Mouse (Mus musculus) c-Kit-positive CD71-negative TER-119-negative erythroid progenitor cells, embryonic 14.5 days (primary cell): ENCODE data around the gene Tmem201.

Experiments
- DNase-seq: peaks from one replicate; pipeline ENCODE4 v3.0.0-alpha.2; 2013; ENCODE audit warnings: low read depth

The Tmem201 gene

GRCm38 (mm10) chr4:149721163-149721562, 16.7 kb downstream of the Tmem201 start:
- no peak for DNase-seq

- DNase-seq, result no peak
These were observed 18.2 kb downstream of the Tmem201 start for GRCm38 (mm10) chr4:149719686-149720085.

DNA sequence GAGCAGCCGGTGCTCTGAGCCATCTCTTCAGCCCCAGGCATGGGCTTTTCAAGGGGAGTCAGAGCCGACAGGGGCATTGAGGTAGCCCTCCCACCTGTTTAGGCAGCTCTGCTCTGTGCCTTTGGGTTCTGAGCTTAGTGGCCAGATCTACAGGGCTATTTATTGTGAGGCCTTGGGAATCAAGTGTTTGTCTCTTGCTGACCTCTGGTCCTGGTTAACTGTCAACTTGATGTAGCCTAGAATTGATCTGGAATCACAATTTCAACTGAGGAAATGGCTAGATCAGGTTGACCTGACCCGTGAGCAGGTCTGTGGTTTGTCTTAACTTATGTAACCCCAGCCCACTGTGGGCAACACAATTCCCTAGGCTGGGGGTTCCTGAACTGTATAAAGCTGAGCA, 23.3 kb downstream of the Tmem201 start:
- DNase-seq, result no peak

DNA sequence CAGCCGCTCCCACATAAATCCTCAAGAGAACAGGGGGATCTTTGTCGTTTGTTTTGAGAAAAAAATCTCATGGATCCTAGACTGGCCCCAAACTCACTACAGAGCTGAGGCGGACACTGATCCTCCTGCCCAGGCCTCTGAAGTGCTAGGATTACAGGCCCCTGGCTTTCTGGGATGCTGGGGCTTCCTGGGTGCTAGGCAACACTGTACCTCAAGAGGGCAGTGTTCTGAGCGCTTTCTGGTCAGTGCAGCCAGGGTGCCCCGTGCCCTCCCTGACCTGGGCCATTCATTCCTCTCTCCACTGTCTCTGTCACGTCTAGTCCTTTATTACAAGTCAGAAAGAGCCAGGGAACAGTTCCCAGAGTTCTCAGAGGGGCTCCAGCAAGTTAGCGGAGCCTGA, 25.9 kb downstream of the Tmem201 start:
- no peak for DNase-seq

DNA sequence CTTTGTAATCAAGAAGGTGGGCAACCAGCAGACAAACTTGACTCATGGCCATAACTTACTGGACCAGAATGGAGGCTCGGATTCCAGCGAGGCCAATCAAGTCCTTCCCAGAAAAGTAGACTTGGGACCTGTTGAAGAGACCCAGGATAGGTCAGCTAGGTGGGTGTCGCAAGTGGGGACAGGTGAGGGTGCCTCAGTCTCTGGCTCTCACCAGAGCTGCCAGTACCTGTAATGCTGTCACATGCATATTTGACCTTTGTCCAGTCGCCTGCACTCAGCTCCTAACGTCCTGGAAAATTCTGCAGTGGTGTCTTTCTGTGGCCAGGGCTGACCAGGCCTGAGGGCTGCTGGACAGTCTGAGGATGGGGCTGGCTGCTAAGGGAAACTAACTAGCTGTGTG, 26.4 kb downstream of the Tmem201 start:
- DNase-seq, result no peak

DNA sequence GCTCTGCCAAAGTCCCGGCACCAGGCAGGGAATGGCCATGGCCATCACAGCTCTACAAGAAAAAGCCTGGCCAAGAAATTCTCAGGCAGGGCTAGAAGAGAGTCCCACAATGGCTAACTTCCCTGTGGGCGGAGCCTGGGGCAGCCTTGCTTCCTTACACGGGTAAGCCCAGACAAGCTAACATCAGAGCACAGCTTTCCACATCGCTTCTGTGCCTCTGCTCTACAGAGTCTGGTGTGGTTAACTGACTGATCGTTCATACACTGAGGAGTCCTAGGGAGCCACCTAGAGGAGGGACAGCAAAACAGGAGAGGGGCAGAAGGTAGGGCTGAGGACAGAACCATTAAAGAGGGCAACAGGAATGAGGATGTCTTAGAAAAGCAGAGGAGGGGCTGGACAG, 27.3 kb downstream of the Tmem201 start:
- DNase-seq, result peak; percentile 83

DNA sequence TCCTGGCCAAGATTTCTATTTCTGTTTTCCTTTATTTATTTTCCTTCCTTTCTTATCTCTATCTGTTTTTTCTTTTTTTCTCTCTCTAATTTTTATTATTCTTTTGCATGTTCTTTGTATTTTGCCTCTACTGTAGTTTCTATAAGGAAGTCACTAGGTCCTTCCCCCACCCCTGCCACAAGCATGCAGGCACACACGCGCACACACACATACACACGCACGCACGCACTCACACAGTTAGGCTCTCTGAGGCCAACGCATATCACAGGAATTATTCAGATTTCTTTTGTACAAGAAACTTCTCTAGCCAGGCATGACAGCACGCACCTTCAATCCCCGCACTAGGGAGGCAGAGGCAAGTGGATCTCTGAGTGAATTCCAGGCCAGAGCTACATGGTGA, 31.9 kb downstream of the Tmem201 start:
- DNase-seq, result no peak

GRCm38 (mm10) chr4:149705298-149705697, 32.5 kb downstream of the Tmem201 start:
- DNase-seq, result no peak

DNA sequence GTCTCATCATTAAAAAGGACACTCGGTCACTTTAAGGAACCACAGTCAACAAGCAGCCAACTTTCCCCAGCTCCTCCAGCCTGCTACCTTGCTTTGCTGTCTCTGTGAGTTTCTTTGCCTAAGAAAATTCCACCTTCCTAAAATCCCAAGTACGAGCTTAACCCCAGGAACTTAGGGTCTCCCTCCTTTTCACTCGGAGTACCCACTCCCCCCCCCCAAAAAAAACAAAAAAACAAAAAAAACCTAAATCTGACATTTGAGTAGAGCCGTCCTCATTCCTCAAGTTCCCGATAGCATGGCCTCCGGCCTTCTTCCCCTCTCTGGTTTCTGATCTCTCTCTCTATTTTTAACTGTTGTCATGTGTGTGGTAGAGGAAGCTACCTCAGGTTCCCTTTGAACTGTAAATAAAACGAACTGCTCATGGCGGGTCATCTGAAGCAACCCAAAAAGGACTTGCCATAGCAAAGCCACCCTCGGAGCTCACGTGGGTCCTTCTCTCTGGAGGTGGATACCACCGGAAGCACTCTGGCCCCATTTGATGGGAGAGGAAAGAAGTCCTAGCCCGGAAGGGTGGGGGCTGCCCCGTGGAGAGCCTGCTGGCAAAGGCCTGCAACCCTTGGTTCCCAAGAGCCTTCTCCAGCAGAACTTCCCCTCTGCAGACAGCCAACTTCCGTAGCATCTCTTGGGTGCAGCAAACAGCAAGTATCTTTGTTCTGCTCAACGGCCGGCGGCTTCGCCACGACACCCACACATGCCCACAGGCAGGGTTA, 35.4 kb downstream of the Tmem201 start, which contains the start of gene Pik3cd:
Gene Pik3cd (minus strand): TSS at position 362 of the 770 bp plus-strand sequence.
- no peak for DNase-seq

GRCm38 (mm10) chr4:149701426-149702209, 36.2 kb downstream of the Tmem201 start:
- DNase-seq, result no peak

GRCm38 (mm10) chr4:149699953-149700352, 37.9 kb downstream of the Tmem201 start:
- DNase-seq, result no peak

DNA sequence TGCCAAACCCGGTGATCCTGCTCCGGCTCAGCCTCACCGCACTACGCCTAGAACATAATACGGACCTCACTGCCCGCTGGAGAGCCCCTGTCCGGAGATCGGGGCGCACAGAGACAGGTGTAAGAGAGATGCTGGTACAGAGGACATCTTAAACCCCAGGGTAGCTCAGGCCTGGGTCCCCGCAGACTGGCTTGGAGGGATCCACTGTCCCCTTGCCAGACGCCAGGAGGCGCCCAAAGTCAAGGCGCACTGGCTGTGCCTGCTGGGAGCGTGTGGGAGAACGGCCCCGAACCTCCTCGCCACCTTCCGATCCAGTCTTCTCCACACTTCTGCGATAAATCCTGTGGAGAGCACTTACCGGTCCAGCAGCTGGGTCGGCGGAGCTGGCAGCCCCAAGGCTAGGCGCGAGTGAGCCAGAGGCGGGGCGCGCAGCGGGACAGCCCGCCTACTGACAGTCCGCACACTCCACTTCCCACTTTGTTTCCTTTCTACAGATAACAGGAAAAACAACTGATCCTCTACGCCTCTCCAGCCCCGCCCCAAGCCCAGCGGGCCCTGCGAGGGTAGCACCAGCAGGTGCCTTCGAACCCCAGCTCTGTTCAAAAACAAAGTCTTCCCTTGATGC, 39.5 kb downstream of the Tmem201 start:
- no peak for DNase-seq

DNA sequence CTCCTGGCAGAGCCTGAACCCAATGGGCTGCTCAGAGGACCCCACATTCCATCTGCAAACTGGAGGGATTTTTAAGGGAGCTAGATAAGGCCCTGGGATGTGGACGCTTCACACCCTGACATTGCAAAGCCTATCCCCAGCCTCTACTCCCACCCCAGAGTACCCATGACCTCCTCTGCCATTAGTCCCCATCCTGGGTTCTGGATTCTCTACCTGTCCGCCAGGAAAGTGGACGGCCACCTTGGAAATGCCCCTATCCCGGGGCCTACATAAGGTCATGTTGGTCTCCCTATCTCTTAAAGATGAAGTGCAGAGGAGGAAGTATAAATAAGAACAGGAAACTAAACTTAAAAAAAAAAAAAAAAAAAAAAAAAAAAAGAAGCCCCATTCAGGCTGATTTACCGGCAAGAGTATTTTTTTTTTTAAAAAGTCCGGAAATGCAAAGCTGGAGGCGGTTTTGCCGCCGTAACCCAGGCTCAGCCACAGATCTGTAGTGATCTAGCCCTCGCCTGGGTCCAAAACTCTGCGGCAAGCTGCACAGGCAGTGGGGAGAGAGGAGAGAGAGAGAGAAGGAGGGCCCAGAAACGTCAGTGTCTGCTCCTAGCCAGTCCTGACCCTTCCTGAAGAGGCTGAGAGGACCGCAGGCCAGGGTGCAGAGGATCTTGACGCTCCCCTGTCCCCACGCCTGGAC, 40.2 kb downstream of the Tmem201 start:
- DNase-seq, result no peak

GRCm38 (mm10) chr4:149696189-149696971, 41.5 kb downstream of the Tmem201 start:
- no peak for DNase-seq

- DNase-seq, result no peak
These were observed 46.5 kb downstream of the Tmem201 start for GRCm38 (mm10) chr4:149691368-149691767.

DNA sequence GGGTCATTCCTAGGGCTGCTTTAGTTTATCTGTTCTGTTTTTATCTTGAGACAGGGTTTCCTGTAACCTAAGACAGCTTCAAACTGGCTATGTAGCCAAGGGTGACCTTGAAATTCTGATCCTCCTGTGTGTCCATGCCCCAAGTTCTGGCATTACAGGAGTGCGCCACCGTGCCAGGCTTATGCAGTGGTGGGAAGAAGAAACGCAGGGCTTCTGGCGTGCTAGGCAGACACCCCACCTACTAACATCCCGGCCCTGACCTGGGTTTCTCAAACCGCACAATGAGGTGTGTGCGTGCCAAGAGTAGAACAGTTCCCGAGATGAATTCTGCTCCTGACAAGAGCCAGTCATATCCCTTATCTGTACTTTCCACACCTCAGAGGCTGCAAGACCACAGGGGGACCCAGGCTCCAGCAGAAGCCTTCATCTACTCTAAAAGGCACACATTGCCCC, 47.0 kb downstream of the Tmem201 start:
- no peak for DNase-seq

DNA sequence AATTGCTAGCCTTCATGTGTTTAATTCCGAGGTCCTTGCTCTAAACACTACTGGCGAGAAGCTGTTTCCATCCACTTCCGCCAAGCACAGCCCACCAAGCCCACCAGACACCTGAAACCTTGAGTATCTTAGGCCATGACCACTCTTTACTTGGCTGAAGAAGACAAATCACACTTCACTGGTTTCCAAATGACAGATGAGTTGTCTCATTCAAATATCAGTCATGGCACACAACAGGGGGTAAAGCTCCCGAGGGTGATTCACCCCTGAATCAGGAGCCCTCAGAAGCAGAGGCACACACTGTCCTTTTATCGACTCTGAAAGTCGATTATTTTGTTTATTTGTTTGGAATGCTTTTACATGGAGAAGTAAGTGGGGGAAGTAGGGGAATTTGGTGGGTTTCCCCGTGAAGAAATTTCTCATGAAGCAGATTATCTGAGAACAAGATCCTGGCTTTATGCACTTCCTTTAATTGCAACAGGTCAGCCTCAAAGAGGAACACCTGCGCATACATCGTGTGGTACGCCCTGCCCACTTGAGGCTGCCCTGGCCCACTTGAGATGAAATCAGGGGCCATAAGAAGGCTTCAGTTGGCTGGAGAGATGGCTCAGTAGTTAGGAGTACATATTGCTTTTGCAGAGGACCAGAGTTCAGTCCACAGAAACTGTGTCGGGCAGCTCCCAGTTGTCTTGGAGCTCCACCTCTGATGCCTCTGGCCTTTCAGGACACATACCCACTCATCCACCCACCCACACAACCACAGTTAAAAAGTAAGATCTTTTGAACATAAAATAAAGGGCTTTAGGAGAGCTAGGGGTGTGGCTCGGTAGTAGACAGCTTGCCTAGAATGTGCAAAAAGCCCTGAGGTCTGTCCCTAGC, 47.8 kb downstream of the Tmem201 start:
- DNase-seq, result no peak

- no peak for DNase-seq
These were observed 49.0 kb downstream of the Tmem201 start for GRCm38 (mm10) chr4:149688861-149689260.

DNA sequence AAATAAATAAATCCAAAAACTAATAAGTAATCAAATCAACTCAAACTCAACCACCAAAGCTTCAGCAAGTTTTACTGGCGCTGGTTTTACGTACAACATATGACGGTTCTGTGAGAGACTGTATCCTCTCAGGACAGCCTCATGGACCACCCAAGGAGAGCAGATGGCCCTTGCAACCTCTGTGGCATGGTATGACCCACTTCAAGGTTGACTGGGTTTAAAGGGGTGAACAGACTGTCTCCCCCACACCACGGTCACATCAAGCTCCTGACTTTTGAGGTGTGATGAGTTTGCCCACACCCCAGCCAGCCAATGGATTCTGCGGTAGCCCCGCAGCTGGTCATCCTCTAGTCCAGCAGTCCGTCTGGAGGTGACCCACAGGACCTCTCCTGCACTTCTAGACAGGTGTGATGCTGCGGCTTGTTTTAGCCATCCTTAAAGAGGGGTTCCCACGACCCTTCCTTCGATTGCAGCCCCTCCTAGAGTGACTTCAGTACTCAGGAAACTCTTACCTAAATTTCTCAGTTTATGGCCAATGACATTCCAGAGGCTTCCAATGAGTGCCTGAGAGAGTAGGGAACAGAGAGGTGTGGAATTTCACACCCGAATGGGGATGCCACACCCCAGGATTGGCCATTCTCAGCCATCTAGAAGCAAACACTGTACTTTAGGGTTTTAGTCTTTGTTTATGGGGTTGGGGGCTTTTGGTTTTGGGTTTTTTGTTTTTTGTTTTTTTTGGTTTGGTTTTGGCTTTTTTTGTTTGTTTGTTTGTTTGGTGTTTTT, 52.8 kb downstream of the Tmem201 start:
- no peak for DNase-seq

- no peak for DNase-seq
These were observed 54.0 kb downstream of the Tmem201 start for GRCm38 (mm10) chr4:149683875-149684274.
